ENCODE assay signal across 15 mouse cellular contexts in the genomic region with DNA sequence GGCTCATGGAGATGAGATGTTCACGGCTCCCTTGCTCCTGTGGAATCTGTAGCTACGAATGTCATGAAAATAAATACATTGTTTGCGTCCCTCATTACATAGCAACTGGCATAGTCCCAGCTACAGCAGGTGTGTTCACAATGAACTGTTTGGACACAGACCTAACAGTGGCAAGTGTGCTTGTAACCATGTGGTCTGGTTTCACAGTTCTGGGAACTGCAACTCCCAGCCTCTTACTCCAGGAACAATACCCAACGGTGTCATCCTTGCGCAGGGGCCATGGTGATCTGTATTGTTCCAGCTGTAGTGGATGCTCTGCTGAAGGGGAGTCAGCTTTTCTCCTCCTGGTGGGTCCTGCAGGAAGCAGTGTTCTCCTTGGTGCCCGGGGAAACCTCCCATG. TPM values are rescaled to one million over a fixed set of nuclear protein-coding genes. Genes with fewer than 3 reads are reported as not detected.
DNase-seq lines count a peak whose midpoint lies in the region; TF ChIP-seq lines count a peak whose summit lies in the region.
"Had no signal": no experiment of that assay in that cellular context is flagged by ENCODE, and none has a peak within 500 bp of the region (broad histone marks: within the 10 kb centered on the region; RNA-seq: fewer than 3 reads in every experiment).

No protein-coding gene starts in this region.

- no peak for TF ChIP-seq POLR2A in myocyte (IDR thresholded peaks at IDR 0.05; ENCODE audit: insufficient read length, low read depth)

- H3K27me3 ChIP-seq in myocyte (ENCODE audit: control insufficient read depth, insufficient read depth, insufficient read length), result no peaks in the 10 kb centered on the region
- H3K27me3 ChIP-seq: embryonic facial prominence, embryonic 12.5 days; hindbrain, embryonic 13.5 days had no signal

- H3K79me2 ChIP-seq in myocyte (ENCODE audit: control insufficient read depth, insufficient read depth), result peaks cover 7% of the 10 kb centered on the region

- H3K4me2 ChIP-seq in myocyte (ENCODE audit: low read depth), result no peak overlapping the region
- H3K4me2 ChIP-seq: embryonic facial prominence, embryonic 12.5 days; hindbrain, embryonic 13.5 days had no signal

- H3K36me3 ChIP-seq in myocyte (ENCODE audit: control insufficient read depth, insufficient read depth), result peaks cover 24% of the 10 kb centered on the region

- intact Hi-C loops in heart, postnatal 14 days (cut with DNase I), result no loop called here

- DNase-seq in cerebellum, adult 9-11 months, result peak; percentile 57
- no peak for DNase-seq in cerebellum, adult 11-12 months
- DNase-seq in brain, adult 2 months (ENCODE audit: low read depth, low spot score), result peak; percentile 62
- peak; percentile 38 to 55 for DNase-seq in cerebellum, postnatal 14 days
- DNase-seq in urinary bladder, adult 2 months (ENCODE audit: low spot score), result no peak
- no peak for DNase-seq in heart, postnatal 14 days
- DNase-seq: adrenal gland, adult 2 months; gastrocnemius, postnatal 10 days; heart, adult 18-20 months; heart, postnatal 10 days; kidney, adult 18-20 months had no signal

- H3K4me3 ChIP-seq in myocyte, result no peak overlapping the region
- H3K4me3 ChIP-seq: embryonic facial prominence, embryonic 12.5 days; heart, embryonic 10.5 days; hindbrain, embryonic 13.5 days had no signal

- no peak overlapping the region for H3ac ChIP-seq in myocyte (ENCODE audit: control insufficient read depth, insufficient read length)

TF ChIP-seq in myocyte, 11 proteins besides CTCF, POLR2A, EP300 and RAD21:
- TF ChIP-seq POLR2AphosphoS2 (IDR thresholded peaks at IDR 0.05; ENCODE audit: insufficient read length, low read depth) (peak; percentile 27), REST (IDR thresholded peaks at IDR 0.05; ENCODE audit: insufficient read depth, insufficient read length) (no peak), MYOG (IDR thresholded peaks at IDR 0.05; ENCODE audit: control insufficient read depth in 1 of 3, insufficient read depth in 1 of 3, insufficient read length in 2 of 3, low read depth in 2 of 3) (no peak)
TF ChIP-seq in myocyte: peak in this region for 1.

RNA-seq across cellular contexts. Expression of gene Gle1, which starts 4.0 kb away (rescaled TPM):
- polyA plus RNA-seq in myocyte (2012; fragmentation: generic; extraction: Trizol), result 25.1 TPM
- polyA plus RNA-seq in urinary bladder, adult 2 months (2012; rRNA removed), result 34.0 and 38.4 TPM in 2 replicates
- 10 to 100 TPM; 25.1 to 25.2 TPM for total RNA-seq in heart, postnatal 14 days (2021)

RNA-seq across cellular contexts. Expression of gene Sptan1, which starts 34.2 kb away (rescaled TPM):
- polyA plus RNA-seq in myocyte (2012; fragmentation: generic; extraction: Trizol), result 167 TPM
- 206 and 215 TPM in 2 replicates for polyA plus RNA-seq in urinary bladder, adult 2 months (2012; rRNA removed)
- 100 to 1,000 TPM; 255 TPM for total RNA-seq in heart, postnatal 14 days (2021)

RNA-seq across cellular contexts. Expression of gene Odf2, which starts 42.2 kb away (rescaled TPM):
- polyA plus RNA-seq in myocyte (2012; fragmentation: generic; extraction: Trizol), result 37.8 TPM
- 41.9 and 48.8 TPM in 2 replicates for polyA plus RNA-seq in urinary bladder, adult 2 months (2012; rRNA removed)
- 10 to 100 TPM; 24.5 to 29.1 TPM for total RNA-seq in heart, postnatal 14 days (2021)

Comparison
In these comparisons a context has a peak if more than half of its experiments do, and no peak if none do; other contexts are left out.
1. DNase-seq: peak in cerebellum, adult 9-11 months (single experiment), brain, adult 2 months (single experiment) and cerebellum, postnatal 14 days (2 of 2); none in cerebellum, adult 11-12 months (single experiment), urinary bladder, adult 2 months (single experiment) and heart, postnatal 14 days (0 of 2).